Mouse (Mus musculus): Measurements from ENCODE around the gene Prdx2. TPM values are rescaled to one million over a fixed set of nuclear protein-coding genes. Genes with fewer than 3 reads are reported as not detected.

Gene Prdx2
- polyA plus RNA-seq, 1 experiment from 2014 or later = 681 TPM

GRCm38 (mm10) chr8:84936962-84937546, 32.3 kb upstream of the Prdx2 start, which contains the start of gene Mast1:
Gene Mast1, minus strand, starts transcription at chr8:84937359.
- Histone ChIP-seq H3K4me1 (peaks cover 14% of the 10 kb centered on the region), H3K36me3 (no peaks in the 10 kb centered on the region), H3K4me2 (peak within 1 kb of the TSS; percentile 70), H3K9ac (no peak within 1 kb of the TSS), H3K9me3 (no peaks in the 10 kb centered on the region), H3K27me3 (peaks cover 77% of the 10 kb centered on the region), H3K27ac (no peak within 1 kb of the TSS), H3K4me3 (peak within 1 kb of the TSS; percentile 38)
- under 1% methylated on average over 45 of the region's 50 CpGs for WGBS
- no peak for ATAC-seq (ENCODE audit: insufficient number of reproducible peaks, low FRiP score, low TSS enrichment, low read depth)

- Histone ChIP-seq H3K27ac (no peak overlapping the region), H3K4me2 (peak overlapping the region; percentile 70; the same call in 1 of the 2 replicates), H3K9ac (no peak overlapping the region), H3K36me3 (no peaks in the 10 kb centered on the region), H3K27me3 (peaks cover 79% of the 10 kb centered on the region), H3K9me3 (no peaks in the 10 kb centered on the region), H3K4me1 (peaks cover 14% of the 10 kb centered on the region), H3K4me3 (peak overlapping the region; percentile 38; the same call in 1 of the 2 replicates)
- no peak for ATAC-seq (ENCODE audit: insufficient number of reproducible peaks, low FRiP score, low TSS enrichment, low read depth)
- 60% methylated on average over 13 of the region's 13 CpGs for WGBS
Measured at GRCm38 (mm10) chr8:84937620-84938485, 31.5 kb upstream of the Prdx2 start.

GRCm38 (mm10) chr8:84943699-84944098, 25.7 kb upstream of the Prdx2 start:
- Histone ChIP-seq H3K27ac (no peak overlapping the region), H3K9ac (no peak overlapping the region), H3K4me3 (no peak overlapping the region), H3K36me3 (no peaks in the 10 kb centered on the region), H3K4me2 (no peak overlapping the region), H3K27me3 (peaks cover 80% of the 10 kb centered on the region), H3K9me3 (no peaks in the 10 kb centered on the region), H3K4me1 (peaks cover 16% of the 10 kb centered on the region)
- ATAC-seq (ENCODE audit: insufficient number of reproducible peaks, low FRiP score, low TSS enrichment, low read depth) = no peak
- 22% methylated on average over 4 of the region's 4 CpGs for WGBS

GRCm38 (mm10) chr8:84944478-84945160, 24.8 kb upstream of the Prdx2 start:
- Histone ChIP-seq H3K4me2 (no peak overlapping the region), H3K4me1 (peaks cover 16% of the 10 kb centered on the region), H3K36me3 (no peaks in the 10 kb centered on the region), H3K9me3 (no peaks in the 10 kb centered on the region), H3K4me3 (no peak overlapping the region), H3K27ac (no peak overlapping the region), H3K9ac (no peak overlapping the region), H3K27me3 (peaks cover 75% of the 10 kb centered on the region)
- 3% methylated on average over 26 of the region's 26 CpGs for WGBS
- no peak for ATAC-seq (ENCODE audit: insufficient number of reproducible peaks, low FRiP score, low TSS enrichment, low read depth)

- Histone ChIP-seq H3K27me3 (peaks cover 79% of the 10 kb centered on the region), H3K4me1 (peaks cover 16% of the 10 kb centered on the region), H3K4me3 (peak overlapping the region; percentile 43; the same call in 1 of the 2 replicates), H3K36me3 (no peaks in the 10 kb centered on the region), H3K27ac (no peak overlapping the region), H3K4me2 (peak overlapping the region; percentile 84; the same call in 1 of the 2 replicates), H3K9ac (no peak overlapping the region), H3K9me3 (no peaks in the 10 kb centered on the region)
- no peak for ATAC-seq (ENCODE audit: insufficient number of reproducible peaks, low FRiP score, low TSS enrichment, low read depth)
- 5% methylated on average over 11 of the region's 11 CpGs for WGBS
Measured at GRCm38 (mm10) chr8:84945235-84945632, 24.2 kb upstream of the Prdx2 start.

- Histone ChIP-seq H3K4me3 (peak overlapping the region; percentile 43), H3K27me3 (peaks cover 81% of the 10 kb centered on the region), H3K4me1 (peaks cover 16% of the 10 kb centered on the region), H3K9me3 (no peaks in the 10 kb centered on the region), H3K4me2 (peak overlapping the region; percentile 84), H3K36me3 (no peaks in the 10 kb centered on the region), H3K9ac (no peak overlapping the region), H3K27ac (no peak overlapping the region)
- under 1% methylated on average over 44 of the region's 67 CpGs for WGBS
- ATAC-seq (ENCODE audit: insufficient number of reproducible peaks, low FRiP score, low TSS enrichment, low read depth) = no peak
Measured at GRCm38 (mm10) chr8:84945633-84946527, 23.5 kb upstream of the Prdx2 start.

GRCm38 (mm10) chr8:84946528-84947240, 22.7 kb upstream of the Prdx2 start, which contains the start of gene Rtbdn:
Gene Rtbdn, plus strand, starts transcription at chr8:84946991.
- H3K9ac ChIP-seq = no peak within 1 kb of the TSS
- peaks cover 81% of the 10 kb centered on the region for H3K27me3 ChIP-seq
- no peak within 1 kb of the TSS for H3K27ac ChIP-seq
- peak within 1 kb of the TSS; percentile 84 for H3K4me2 ChIP-seq
- peaks cover 16% of the 10 kb centered on the region for H3K4me1 ChIP-seq
- H3K9me3 ChIP-seq = no peaks in the 10 kb centered on the region
- H3K4me3 ChIP-seq = peak within 1 kb of the TSS; percentile 43
- 13% methylated on average over 17 of the region's 17 CpGs for WGBS
- ATAC-seq (ENCODE audit: insufficient number of reproducible peaks, low FRiP score, low TSS enrichment, low read depth) = no peak
- H3K36me3 ChIP-seq = no peaks in the 10 kb centered on the region

- Histone ChIP-seq H3K4me2 (no peak overlapping the region), H3K4me3 (no peak overlapping the region), H3K4me1 (peaks cover 16% of the 10 kb centered on the region), H3K9ac (no peak overlapping the region), H3K36me3 (no peaks in the 10 kb centered on the region), H3K9me3 (no peaks in the 10 kb centered on the region), H3K27ac (no peak overlapping the region), H3K27me3 (peaks cover 83% of the 10 kb centered on the region)
- 10% methylated on average over 9 of the region's 9 CpGs for WGBS
- no peak for ATAC-seq (ENCODE audit: insufficient number of reproducible peaks, low FRiP score, low TSS enrichment, low read depth)
Measured at GRCm38 (mm10) chr8:84947241-84947545, 22.2 kb upstream of the Prdx2 start.

- H3K27me3 ChIP-seq = peaks cover 74% of the 10 kb centered on the region
Measured at GRCm38 (mm10) chr8:84949753-84950152, 19.6 kb upstream of the Prdx2 start.

GRCm38 (mm10) chr8:84952612-84953255, 16.7 kb upstream of the Prdx2 start:
- no peak for ATAC-seq (ENCODE audit: insufficient number of reproducible peaks, low FRiP score, low TSS enrichment, low read depth)
- H3K36me3 ChIP-seq = peaks cover 10% of the 10 kb centered on the region
- WGBS = 4% methylated on average over 18 of the region's 18 CpGs
- H3K9ac ChIP-seq = no peak overlapping the region
- 0 out of 2 replicates have a peak overlapping the region, but pooled peaks have one; percentile 14 for H3K4me2 ChIP-seq
- peaks cover 47% of the 10 kb centered on the region for H3K27me3 ChIP-seq
- H3K9me3 ChIP-seq = no peaks in the 10 kb centered on the region
- peaks cover 5% of the 10 kb centered on the region for H3K4me1 ChIP-seq
- H3K4me3 ChIP-seq = no peak overlapping the region
- no peak overlapping the region for H3K27ac ChIP-seq

More at GRCm38 (mm10) chr8:84949753-84950152, 19.6 kb upstream of the Prdx2 start:
- 21% methylated on average over 12 of the region's 12 CpGs for WGBS
- H3K4me1 ChIP-seq = peaks cover 17% of the 10 kb centered on the region
- H3K9ac ChIP-seq = no peak overlapping the region
- no peaks in the 10 kb centered on the region for H3K9me3 ChIP-seq
- H3K4me2 ChIP-seq = no peak overlapping the region
- no peak for ATAC-seq (ENCODE audit: insufficient number of reproducible peaks, low FRiP score, low TSS enrichment, low read depth)
- H3K4me3 ChIP-seq = no peak overlapping the region
- no peaks in the 10 kb centered on the region for H3K36me3 ChIP-seq
- no peak overlapping the region for H3K27ac ChIP-seq

Data from limb, embryonic 15.5 days (tissue).